Mouse (Mus musculus) embryo, embryonic 9.5 days (tissue): Measurements from ENCODE around the gene Abcd3.

Source experiments
- DNase-seq: peaks from one replicate; pipeline ENCODE4 v3.0.0-alpha.2; 2017; ENCODE audit errors: extremely low spot score

Gene Abcd3

GRCm38 (mm10) chr3:121739489-121740213, 75.5 kb downstream of the Abcd3 start:
- DNase-seq: no peak

GRCm38 (mm10) chr3:121738742-121739342, 76.3 kb downstream of the Abcd3 start:
- DNase-seq: no peak

GRCm38 (mm10) chr3:121737901-121738300, 77.2 kb downstream of the Abcd3 start:
- no peak for DNase-seq

GRCm38 (mm10) chr3:121737453-121737852, 77.6 kb downstream of the Abcd3 start:
- DNase-seq: no peak

GRCm38 (mm10) chr3:121736025-121736744, 78.9 kb downstream of the Abcd3 start:
- peak; percentile 77 for DNase-seq

- DNase-seq: no peak
Observed at GRCm38 (mm10) chr3:121735542-121735941, 79.6 kb downstream of the Abcd3 start.

GRCm38 (mm10) chr3:121729678-121730077, 85.4 kb downstream of the Abcd3 start:
- DNase-seq: no peak

GRCm38 (mm10) chr3:121725651-121726050, 89.5 kb downstream of the Abcd3 start:
- DNase-seq: no peak

- DNase-seq: no peak
Observed at GRCm38 (mm10) chr3:121724553-121724952, 90.5 kb downstream of the Abcd3 start.

GRCm38 (mm10) chr3:121723968-121724524, 91.1 kb downstream of the Abcd3 start:
- DNase-seq: no peak

- DNase-seq: peak; percentile 90
Observed at GRCm38 (mm10) chr3:121722971-121723844, 91.9 kb downstream of the Abcd3 start, which contains the start of gene F3. F3 (plus strand) TSS chr3:121723537.

GRCm38 (mm10) chr3:121721691-121722070, 93.4 kb downstream of the Abcd3 start:
- DNase-seq: no peak

GRCm38 (mm10) chr3:121720801-121721690, 94.1 kb downstream of the Abcd3 start:
- DNase-seq: no peak

GRCm38 (mm10) chr3:121719701-121720100, 95.4 kb downstream of the Abcd3 start:
- no peak for DNase-seq

GRCm38 (mm10) chr3:121718679-121719078, 96.4 kb downstream of the Abcd3 start:
- no peak for DNase-seq

- DNase-seq: no peak
Observed at GRCm38 (mm10) chr3:121716480-121716879, 98.6 kb downstream of the Abcd3 start.

- DNase-seq: no peak
Observed at GRCm38 (mm10) chr3:121715741-121716459, 99.2 kb downstream of the Abcd3 start.

GRCm38 (mm10) chr3:121715336-121715735, 99.8 kb downstream of the Abcd3 start:
- no peak for DNase-seq

- DNase-seq: no peak
Observed at GRCm38 (mm10) chr3:121714461-121714860, 100.6 kb downstream of the Abcd3 start.

GRCm38 (mm10) chr3:121713816-121714215, 101.3 kb downstream of the Abcd3 start:
- DNase-seq: no peak
